Mouse (Mus musculus) layer of hippocampus, postnatal 36 days (tissue): Measurements from ENCODE around the gene Myadml2. TPM values are rescaled to one million over a fixed set of nuclear protein-coding genes. Genes with fewer than 3 reads are reported as not detected.
"Not testable (repeated sequence)": the region's sequence is repeated elsewhere in the genome, so short reads cannot be mapped to it uniquely, and the experiment has no call there.

ENCODE experiments used
- DNase-seq, 2 experiments: peaks; one replicate each; pipeline ENCODE4 v3.0.0; 2022
- total RNA-seq, 2 experiments: library from RNA; stranded (reverse); gene quantifications; 2 replicates each; pipeline ENCODE4 v1.2.3; 2021

Gene Myadml2
- 1 to 10 TPM; 4.2 to 4.4 TPM for total RNA-seq

DNA sequence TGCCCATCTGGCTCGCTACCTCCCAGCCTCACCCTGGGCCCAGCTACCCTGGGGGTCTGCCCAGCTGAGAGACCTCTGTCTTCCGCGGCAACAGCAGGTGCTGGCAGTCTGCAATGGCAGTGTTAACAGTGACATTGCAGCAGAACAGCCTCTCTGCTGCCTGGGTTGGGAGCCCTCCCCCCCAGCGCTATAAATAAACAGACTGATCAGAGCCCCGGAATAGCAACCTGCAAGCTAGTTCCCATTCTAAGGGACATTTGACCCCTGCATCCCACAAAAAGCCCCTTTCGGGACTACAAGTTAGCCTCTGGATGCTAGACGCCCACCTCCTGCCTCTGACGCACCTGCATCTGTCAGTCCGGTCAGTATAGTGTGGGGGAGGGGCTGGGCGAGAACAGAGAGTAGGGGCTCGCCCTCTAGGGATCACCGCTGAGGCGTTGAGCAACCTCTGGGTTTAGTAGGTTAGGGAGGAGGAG, at the start of gene Myadml2:
Myadml2 (minus strand) TSS at position 158 of the 476 bp plus-strand sequence.
- peak; percentile 51 to 53 for DNase-seq

DNA sequence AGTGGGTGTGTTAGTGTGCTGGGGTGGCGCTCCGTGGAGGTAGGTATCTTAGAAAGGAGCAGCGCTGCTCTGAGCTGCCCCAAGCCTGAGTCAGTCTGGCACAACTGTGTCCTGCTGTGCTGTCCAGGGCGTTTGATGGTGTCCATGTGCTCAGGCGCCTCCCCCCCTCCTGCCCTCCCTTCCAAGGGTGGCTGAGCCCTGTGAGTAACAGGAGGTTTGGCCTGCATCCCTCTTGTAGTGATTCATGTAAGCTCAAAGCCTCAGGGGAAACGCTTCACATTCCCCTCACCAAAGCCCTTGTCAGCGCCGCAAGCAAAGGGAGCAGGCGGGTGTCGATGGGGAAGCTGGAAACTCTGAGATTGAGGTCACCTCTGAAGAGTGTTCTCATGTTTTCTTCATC, 49.8 kb upstream of the Myadml2 start:
- DNase-seq = no peak

DNA sequence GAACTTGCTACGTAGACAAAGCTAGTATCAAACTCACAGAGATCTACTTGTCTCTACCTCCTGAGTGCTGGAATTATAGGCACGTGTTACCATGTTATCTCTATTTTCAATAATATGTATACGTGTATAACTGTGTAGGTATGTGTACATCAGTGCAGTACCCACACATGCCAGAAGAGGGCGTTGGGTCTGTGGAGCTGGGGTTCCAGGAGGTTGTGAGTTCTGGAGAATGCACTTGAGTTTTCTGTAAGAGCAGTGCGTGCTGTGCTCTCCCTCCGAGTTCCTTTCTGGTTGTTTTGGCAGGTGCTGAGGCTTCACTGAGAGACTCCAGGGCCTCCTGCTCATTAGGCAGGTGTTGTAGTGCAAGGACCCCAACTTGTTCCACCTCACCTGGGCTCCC, 48.6 kb upstream of the Myadml2 start:
- DNase-seq = no peak

DNA sequence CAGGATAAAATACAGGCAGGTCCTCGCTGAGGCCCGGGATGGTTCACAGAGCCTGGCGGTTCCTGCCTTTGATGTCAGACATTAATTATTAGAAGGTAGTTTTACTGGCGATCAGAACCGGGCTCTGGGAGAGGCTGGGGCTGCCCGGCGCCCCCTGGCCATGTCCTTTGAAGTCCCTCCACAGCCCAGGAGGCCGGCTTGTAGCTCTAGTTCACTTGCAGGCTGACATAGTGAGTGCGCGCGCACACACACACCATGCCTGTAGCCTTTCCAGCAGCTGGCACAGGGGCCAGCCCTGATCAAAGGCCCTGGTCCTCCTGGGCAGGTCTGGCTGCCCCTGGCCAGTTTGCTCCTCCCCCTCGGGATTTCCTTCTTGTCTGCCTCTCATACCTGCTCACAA, 47.7 kb upstream of the Myadml2 start:
- no peak for DNase-seq

DNA sequence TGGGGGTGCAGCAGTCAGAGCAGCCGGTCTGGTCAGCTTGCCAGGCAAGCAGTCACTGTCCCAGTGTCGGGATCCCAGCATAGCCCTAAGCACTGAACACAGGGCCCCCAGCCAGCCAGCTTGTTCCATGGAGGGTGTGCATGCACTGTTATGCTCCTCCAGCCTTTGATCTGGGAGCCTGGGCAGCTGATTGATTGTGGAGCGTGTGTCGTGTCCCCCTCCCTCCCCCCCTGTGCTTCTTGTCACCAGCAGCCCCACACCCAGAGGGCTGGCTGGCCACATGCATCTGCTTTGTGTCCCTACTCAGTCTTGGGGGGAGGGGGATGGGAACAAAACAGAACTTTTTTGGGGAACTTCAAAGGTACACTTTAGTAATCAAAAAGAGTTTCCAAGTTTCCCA, 47.2 kb upstream of the Myadml2 start:
- no peak for DNase-seq

DNA sequence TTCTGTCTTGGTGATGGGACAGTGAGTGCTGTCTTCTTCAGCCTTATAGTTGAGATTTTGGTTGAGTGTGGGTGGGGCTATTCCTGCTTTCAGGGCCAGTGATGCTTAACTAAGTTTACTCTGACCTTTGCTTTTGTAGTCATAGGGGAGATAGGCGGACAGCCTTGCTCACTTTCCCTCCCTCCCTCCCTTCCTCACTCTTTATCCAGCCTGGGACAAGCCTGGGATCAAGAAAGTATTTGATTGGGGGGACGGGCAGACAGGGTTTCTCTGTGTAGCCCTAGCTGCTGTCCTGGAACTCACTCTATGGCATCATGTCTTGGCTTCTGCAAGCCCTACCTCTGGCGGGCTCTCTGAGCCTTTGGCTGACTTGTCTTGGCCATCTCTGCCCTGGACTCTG, 45.5 kb upstream of the Myadml2 start:
- DNase-seq = no peak

DNA sequence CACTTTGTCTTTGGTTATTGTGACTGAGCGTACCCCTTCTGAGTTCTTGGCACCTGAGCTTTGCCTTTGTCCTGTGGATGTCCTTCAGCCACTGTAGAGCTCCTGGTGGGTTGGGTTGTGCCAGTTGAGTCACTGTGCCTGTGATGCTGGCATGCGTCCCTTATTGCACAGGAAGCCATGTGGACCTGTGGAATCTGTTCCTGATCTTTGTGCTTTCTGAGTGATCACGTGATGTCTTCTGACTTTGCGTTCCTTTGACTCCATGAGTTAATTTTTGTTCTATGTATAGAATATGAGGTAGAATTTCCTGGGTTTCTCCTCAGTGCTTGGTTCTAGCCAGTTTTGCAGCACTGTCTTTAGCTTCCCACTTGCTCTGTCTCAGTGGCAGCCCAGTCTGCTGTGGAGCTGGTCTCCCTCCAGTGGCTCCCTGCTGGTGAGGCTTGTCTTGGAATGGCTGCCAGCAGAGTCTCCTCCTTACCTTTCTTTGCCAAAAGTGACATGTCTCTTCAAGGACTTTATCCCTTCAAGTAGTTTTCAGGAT, 44.6 kb upstream of the Myadml2 start:
- DNase-seq = no peak

DNA sequence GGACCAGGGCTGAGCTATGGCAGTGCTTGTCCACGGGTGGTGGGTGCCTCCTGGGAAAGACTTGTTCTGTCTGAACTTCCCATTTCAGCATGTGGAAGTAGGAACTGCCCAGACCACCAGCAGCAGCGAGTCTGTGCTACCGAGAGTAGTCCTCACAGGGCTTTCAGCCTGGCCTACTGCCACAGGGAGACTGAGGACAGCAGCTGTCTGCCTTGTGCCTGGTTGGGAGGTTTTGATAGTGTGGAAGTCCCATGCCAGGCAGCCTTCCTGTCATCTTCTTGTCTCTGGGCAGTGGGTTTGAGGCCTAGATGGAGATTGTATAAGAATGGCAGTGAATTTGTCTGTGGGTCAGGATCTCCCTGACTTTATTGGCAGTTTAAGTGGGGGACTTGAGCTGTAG, 41.4 kb upstream of the Myadml2 start:
- no peak for DNase-seq

DNA sequence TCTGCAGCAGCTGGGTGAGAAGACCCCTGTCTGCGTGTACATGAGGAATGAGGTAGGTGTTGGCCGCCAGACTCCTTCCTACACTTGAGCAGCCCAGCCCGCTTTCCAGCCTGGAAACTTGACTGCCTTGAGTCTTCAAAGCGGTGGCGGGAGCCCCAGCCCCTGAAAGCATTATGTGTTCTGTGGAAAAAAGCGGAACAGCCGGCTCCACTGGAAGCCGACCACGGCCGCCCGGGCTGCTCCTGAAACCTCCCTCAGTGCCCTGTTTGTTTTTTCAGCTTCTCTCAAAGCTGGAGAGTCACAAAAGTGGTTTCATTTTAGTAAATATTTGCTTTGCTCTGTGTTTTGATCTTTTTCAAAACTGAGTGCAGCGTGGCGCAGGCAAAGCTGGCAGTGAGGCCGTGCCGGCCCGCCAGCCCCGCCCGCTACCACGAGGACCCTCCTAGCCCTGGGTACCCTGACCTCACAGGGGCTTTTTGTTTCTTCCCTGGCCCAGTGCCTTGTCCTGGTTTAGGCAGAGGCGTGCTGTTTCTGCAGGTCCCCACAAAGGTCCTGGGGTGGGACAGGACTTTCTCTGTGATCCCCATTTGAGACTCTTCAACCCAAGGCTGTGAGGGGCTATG, 38.8 kb upstream of the Myadml2 start:
- no peak for DNase-seq

DNA sequence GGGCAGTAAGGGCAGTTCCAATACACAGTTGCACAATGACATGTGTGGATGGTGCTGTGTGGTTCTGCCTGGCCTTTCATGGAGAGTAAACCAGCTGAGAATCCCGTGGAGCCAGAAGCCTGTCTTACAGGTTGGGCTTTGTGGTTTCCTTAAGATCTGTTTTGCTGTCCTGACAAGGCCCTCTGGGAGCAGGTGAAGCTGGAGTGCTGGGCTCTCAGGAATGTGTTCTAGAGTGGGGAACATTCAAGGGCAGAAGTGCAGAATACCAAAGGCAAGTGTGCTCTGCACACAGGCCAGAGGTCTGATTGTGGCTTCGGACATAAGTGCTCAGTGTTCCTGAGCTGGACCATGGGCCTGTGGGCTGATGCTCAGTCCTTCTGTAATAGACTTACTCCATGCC, 36.7 kb upstream of the Myadml2 start:
- DNase-seq = no peak

DNA sequence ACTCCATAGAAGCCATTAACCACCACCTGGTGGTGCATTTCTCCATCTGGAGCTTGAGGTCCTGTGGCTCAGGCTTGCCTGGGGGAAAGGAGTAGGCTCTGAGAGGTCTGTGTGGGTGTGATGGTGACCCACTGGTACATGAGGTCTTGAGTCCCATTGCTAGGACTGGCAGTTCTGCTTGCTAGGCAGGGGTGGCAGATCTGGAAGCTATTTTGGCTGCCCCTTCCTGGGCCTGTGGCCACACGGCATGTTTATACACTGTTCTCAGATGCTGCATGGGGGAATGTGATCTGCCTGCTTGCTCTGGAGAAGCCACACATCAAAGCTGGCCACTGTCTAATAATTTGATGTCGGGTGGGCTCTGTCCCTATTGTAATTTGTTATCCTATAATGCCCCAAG, 36.1 kb upstream of the Myadml2 start:
- DNase-seq = no peak

DNA sequence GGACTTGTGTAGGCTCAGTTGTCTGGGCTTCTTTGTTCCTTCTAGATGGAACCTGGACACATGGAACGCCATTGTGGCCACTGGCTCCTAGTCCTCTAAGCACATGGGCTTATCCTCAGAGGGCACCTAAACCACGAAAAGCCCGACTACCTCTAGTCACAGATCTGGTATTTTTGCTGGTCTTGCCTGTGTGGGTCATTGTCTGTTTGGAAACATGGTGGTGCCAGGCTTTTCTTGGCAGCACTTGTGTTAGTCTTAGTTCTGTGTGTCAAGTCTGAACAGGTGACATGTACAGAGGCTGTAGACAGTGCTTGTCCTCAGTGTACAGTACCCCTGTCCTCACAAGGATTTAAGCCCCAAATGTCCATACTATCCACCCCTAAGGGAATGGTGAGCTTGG, 35.6 kb upstream of the Myadml2 start:
- no peak for DNase-seq

DNA sequence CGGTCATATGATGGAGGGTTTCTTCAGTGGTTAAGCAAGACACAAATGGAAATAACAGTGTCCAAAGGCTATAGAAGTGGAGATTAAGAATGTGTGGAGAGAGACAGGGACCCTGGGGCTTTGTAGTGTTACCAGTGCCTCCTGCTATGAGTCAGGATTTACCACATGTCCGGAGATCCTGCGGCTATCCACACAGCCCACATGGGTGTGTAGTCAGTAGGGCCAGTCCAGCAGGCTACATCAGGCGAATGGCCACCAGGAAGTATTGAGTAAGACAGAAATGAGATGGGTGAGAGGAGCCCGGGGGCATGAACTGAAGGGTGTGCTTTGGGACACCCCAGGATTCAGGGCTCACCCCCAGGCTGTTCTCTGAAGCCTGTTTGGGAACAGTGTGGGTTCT, 34.7 kb upstream of the Myadml2 start:
- no peak for DNase-seq

DNA sequence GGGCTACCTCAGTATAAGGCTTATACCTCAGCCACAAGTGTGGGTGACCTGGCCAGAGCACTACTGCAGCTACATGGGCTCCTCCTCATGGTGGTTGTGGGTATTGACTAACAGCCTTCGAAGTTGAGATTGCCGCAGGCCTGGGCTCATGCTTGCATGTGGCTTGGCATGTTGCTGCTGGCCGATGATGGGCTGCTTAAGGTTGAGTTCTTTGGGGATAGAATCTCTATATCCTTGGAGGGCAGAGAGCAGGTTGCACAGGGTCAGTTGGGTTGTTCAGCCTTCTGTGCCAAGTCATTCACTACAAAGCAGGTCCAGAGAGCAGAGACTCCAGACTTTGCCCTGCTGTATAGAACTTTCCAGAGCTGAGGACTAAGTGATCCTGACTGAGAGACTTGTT, 32.0 kb upstream of the Myadml2 start:
- no peak for DNase-seq

DNA sequence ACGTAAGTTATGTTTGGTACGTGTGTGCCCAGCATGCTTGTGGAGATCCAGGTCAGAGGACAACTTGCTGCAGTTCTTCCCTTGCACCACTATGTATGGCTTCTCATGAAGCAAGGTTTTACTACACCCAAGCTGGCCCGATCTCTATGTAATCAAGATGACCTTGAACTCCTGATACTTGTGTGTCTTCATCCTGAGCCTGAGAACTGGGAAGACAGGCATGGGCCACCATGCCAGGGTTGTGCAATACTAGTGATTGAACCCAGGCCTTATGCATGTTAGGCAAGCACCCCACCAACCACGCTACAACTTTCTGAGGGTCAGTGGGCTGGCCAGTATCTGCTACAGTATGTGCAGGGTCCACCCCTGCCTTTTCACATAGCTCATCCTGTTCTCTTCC, 29.0 kb upstream of the Myadml2 start:
- no peak for DNase-seq

DNA sequence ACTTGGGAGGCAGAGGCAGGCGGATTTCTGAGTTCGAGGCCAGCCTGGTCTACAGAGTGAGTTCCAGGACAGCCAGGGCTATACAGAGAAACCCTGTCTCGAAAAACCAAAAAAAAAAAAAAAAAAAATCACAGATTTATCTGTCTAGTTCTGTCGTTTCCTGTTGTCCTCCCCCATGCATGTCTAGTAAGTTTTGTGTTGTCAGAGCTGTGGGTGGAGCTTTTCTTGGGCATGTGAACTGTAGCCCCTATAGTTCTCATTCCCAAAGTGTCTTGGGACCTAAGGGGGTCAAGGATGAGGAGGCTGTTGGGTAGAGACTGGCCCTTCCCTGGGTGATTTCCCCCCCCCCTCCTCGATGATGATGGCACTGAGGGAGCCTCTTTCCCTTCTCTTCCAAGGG, 27.9 kb upstream of the Myadml2 start:
- not testable (repeated sequence) for DNase-seq

DNA sequence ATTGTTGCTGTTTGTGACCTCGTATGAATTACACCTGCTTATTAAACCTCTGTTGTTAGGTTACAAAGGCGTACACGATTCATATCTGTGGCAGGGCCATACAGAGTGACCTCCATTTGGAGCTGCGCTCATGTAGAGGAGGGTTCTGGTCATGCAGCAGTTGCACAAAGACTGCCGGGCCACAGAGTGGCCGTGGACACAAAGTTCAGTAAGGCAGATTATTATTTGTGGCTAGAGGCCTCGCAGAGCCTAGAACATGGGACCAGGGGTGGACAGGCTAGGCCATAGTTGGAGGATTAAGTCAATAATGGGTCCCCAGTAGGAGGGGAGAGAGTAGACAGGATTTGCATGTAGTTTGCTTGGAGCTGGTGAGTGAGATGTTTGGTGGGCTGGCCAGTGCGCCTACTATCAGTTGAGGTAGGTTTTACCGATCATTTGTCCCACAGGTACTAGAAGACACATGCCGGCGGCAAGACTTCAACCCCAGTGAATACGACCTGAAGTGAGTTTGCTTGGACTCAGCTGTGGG, 25.7 kb upstream of the Myadml2 start:
- DNase-seq = no peak

DNA sequence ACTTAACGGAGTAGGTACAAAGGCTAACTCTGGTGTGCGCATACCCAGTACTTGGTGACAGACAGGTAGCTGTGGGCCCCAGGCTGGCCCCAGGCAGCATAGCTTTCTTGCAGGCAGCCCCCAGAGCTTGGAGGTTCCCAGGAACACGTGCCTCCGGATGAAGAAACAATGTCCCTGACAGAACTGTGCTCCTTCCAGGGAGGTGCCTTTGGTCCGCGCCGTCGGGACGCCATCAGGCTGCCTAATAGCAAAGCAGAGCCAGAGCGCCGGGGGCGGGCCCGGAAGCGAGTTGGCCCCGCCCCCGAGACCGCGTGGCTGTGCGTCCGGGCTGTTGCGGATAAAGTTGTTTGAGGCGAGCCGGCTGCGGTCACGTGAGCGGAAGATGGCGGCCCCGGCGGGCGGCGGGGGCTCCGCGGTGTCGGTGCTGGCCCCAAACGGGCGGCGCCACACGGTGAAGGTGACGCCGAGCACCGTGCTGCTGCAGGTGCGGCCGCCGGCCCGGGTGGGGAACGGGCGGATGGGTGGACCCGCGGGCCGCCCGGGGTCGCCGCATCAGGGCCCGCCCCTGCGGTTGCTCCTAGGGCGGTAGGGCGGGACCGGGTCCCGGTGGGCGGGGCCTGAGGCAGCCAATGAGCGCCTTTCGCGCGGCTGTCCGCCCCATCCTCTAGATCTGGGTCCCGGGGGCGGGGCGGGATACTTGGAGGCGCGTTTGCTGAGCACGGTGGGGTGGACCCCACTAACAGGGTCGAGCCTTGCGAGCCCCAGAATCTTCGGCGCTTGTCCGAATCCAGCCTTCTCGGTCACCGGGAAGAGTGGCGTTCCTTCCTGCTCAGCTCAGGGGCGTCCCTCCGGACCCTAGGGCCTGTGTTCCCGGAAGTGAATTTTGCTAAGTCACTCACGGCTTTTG, 25.0 kb upstream of the Myadml2 start, which contains the start of gene Aspscr1:
Aspscr1 (plus strand) TSS at position 287 of the 907 bp plus-strand sequence.
- DNase-seq = peak; percentile 92

DNA sequence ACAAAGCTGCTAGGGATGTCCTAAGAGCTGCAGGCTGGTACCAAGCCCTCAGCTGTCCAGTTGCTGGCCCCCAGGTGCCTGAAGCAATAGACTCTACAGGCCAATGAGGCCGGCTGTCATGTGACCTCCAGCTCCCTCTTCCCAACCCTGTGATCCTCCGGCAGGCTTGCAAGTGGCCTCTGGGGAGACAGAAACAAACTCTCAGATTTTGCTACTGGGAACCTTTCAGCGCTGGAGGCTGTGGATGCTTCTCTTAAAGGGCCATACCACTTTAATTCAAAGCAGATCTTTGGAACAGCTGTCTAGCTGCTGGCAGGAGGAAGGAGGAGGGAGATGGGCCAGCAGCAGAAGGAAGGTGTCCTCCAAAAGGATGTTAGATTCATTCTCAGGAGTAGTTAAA, 18.7 kb upstream of the Myadml2 start:
- DNase-seq = no peak

DNA sequence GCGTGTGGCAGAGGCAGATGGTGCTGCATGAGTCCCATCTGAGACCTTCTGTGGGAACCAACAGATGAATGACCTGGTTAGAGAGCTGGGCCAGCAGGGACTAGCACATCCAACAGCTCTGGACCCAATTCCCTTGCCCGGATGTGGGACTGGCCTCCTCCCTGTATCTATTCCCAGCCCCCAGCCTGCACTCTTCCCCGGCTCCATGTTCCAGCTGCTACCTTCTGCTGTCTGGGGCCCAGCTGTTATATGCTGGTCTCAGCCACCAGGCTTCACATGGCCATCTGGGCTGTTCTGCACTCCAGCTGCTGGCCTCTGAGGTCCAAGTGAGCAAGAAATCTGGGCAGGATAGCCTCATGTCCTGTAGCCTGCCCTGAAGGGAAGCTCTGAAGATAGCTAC, 17.4 kb upstream of the Myadml2 start:
- DNase-seq = no peak

DNA sequence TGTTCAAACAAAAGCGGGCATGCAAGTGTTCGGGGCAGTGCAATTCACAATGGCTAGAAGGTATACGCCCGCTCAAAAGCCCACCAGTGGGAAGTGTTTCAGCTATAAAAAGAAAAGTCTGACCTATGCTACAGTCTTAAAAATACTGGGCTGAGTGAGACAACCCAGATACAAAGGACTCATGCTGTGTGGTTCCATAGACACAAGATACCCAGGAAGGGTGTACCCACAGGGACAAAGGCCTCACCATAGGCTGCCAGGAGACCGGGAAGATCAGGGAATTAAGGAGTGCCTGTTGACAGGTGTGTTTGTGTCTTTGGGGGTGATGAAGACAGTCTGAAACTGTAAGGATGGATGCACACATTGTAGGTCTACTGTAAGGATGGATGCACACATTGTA, 15.8 kb upstream of the Myadml2 start:
- DNase-seq = no peak

DNA sequence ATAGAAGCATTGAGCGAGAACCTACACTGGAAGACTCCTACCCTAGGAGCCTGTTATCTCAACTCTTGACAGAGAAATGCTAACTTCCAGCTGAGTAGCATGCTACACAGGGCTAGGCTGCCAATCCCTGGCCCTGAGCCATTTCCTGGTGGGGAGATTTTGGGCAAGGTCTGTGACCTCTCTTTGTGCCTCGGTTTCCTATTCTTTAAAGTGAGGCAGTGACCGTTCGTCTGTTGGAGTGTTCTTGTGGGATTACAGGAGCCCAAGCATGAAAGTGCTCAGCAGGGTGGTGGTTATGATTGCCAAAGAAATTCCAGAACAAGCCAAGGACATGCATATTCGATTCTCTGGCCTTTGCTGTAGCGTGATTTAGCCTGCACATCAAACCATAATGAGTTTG, 14.8 kb upstream of the Myadml2 start:
- DNase-seq = no peak

DNA sequence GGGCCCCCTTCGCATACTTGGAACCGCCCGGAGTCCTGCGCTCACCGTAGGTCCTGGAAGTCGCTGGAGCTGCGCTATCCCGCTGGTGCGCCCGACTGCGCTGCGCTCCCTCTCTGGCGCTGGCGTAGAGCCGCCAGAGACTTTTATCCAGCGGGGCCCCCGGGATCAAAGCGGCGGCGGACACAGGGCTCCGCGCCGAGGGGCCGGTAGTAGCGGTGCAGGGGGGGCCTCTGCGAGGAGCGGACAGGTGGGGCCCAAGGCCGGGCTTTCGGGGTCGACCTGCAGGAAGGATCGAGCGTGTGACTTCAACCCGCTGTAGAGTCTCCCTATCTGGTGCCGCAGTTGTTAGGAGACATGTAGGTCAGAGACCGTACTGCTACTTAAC, 13.1 kb upstream of the Myadml2 start, which contains the start of gene Notum:
Notum (minus strand) TSS at position 100 of the 385 bp plus-strand sequence.
- DNase-seq = no peak
